Mouse (Mus musculus) cortical plate, adult 2 months (tissue): ENCODE measurements around the gene Dscam.

ENCODE experiments used
- CTCF ChIP-seq: fragments of 200-500 bp; IDR thresholded peaks from 2 replicates; pipeline ENCODE4 v1.5.1; 2011; ENCODE audit warnings: mild to moderate bottlenecking, control low read depth, low read length; ENCODE audit not compliant: insufficient read depth; ENCODE audit errors: extremely low read depth
- POLR2A ChIP-seq: fragments of 200-500 bp; IDR thresholded peaks from 2 replicates; pipeline ENCODE4 v1.6.1; 2011; ENCODE audit warnings: mild to moderate bottlenecking, low read length, control low read depth; ENCODE audit not compliant: insufficient read depth; ENCODE audit errors: extremely low read depth

GRCm38 (mm10) chr16:96896510-96897133, 273.9 kb downstream of the Dscam start:
- no peak for TF ChIP-seq CTCF
- TF ChIP-seq POLR2A = no peak
